Mouse (Mus musculus) testis, adult 2 months (tissue): ENCODE data around the gene Mgat5b.

Experiments used
- CTCF ChIP-seq: fragments of 200-500 bp; IDR thresholded peaks from 2 replicates; pipeline ENCODE4 v1.5.1; 2012; ENCODE audit warnings: low read depth, mild to moderate bottlenecking, inconsistent platforms, low read length, moderate library complexity; ENCODE audit not compliant: control insufficient read depth, insufficient read depth, insufficient replicate concordance
- POLR2A ChIP-seq: fragments of 200-500 bp; IDR thresholded peaks from 2 replicates; pipeline ENCODE4 v1.6.1; 2012; ENCODE audit warnings: low read depth, mild to moderate bottlenecking, inconsistent platforms, low read length, moderate library complexity; ENCODE audit not compliant: control insufficient read depth

- no peak for TF ChIP-seq POLR2A
- TF ChIP-seq CTCF = no peak
These were observed 78.3 kb downstream of the Mgat5b start for GRCm38 (mm10) chr11:116996976-116997375.
